In the genomic region with DNA sequence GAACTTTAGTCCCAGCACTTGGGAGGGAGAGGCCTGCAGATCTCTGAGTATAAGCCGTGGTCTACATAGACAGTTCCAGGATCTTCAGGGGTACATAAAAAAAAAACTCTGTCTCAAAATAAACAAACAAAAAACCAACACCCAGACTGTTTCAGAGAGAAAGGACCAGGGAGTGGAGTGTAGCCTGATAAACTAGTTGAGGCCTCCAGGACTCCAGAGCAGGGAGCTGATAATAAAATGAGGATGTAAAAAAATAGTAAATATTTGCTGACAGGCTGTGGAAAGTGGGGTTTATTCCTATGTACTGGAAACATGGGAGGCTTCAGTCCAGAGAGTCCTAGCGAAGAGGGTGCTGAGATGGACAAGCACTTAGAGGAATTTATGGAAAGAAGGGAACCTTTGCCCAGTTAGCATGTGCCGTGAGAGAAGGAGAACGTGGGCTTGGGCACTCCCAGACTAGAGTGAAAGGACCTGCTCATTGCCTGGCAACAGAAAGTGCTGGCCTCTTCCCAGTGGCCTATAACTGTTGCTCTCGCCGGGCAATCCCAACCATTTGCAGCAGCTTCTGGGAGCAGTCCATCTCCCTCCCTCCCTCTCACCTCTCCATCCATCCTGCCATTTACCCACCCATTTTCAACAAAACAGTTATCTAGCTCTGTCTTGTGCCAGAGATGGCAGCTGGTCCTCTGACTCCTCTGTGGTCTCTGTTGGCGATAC, we compare ENCODE assay signal across 17 mouse cellular contexts. TPM values are rescaled to one million over a fixed set of nuclear protein-coding genes. Genes with fewer than 3 reads are reported as not detected.
DNase-seq lines count a peak whose midpoint lies in the region; ATAC-seq and TF ChIP-seq lines count a peak whose summit lies in the region.
"Had no signal": no experiment of that assay in that cellular context is flagged by ENCODE, and none has a peak within 500 bp of the region (broad histone marks: within the 10 kb centered on the region; RNA-seq: fewer than 3 reads in every experiment).

No protein-coding gene starts in this region.

- H3K4me2 ChIP-seq in heart, embryonic 11.5 days = no peak overlapping the region
- peak overlapping the region; percentile 56 for H3K4me2 ChIP-seq in myocyte (ENCODE audit: low read depth)
- H3K4me2 ChIP-seq: heart, embryonic 13.5 days; stomach, embryonic 15.5 days had no signal

- H3ac ChIP-seq in myocyte (ENCODE audit: control insufficient read depth, insufficient read length) = no peak overlapping the region

- H3K9ac ChIP-seq in heart, embryonic 11.5 days (ENCODE audit: low read depth, low read length) = no peak overlapping the region
- H3K9ac ChIP-seq: heart, embryonic 13.5 days; stomach, embryonic 15.5 days had no signal

- DNase-seq in heart, postnatal 25 days (ENCODE audit: low spot score) = no peak
- peak; percentile 34 for DNase-seq in c-Kit-positive CD71-positive TER-119-positive erythroid progenitor cells, embryonic 14.5 days (ENCODE audit: low spot score)
- no peak for DNase-seq in embryo, embryonic 10.5 days (ENCODE audit: low spot score)
- DNase-seq: cerebellum, adult 11 months; kidney, postnatal 14 days had no signal

- intact Hi-C loops in heart, postnatal 25 days (cut with DNase I) = no loop called here

- no peak for TF ChIP-seq POLR2A in myocyte (IDR thresholded peaks at IDR 0.05; ENCODE audit: insufficient read length, low read depth)

- no peak for ATAC-seq in heart, embryonic 11.5 days (replicated peaks; ENCODE audit: insufficient number of reproducible peaks, low FRiP score, low TSS enrichment)
- no peak for ATAC-seq in megakaryocyte, adult 5-6 weeks (ENCODE audit: poor library complexity, severe bottlenecking)
- no peak for ATAC-seq in frontal cortex, adult (ENCODE audit: low TSS enrichment)
- ATAC-seq: Patski had no signal

- H3K27me3 ChIP-seq in heart, embryonic 11.5 days (ENCODE audit: control insufficient read depth, insufficient read depth, low read length) = no peaks in the 10 kb centered on the region
- no peaks in the 10 kb centered on the region for H3K27me3 ChIP-seq in megakaryocyte, embryonic 14.5 days (replicated peaks)
- H3K27me3 ChIP-seq in myocyte (ENCODE audit: control insufficient read depth, insufficient read depth, insufficient read length) = no peaks in the 10 kb centered on the region
- H3K27me3 ChIP-seq: heart, embryonic 13.5 days; Patski; stomach, embryonic 15.5 days had no signal

- peak overlapping the region; percentile 24; the same call in 1 of the 2 replicates for H3K27ac ChIP-seq in heart, embryonic 11.5 days (ENCODE audit: low read depth, low read length)
- H3K27ac ChIP-seq: heart, embryonic 13.5 days; stomach, embryonic 15.5 days had no signal

- 73% methylated on average over 7 of the region's 7 CpGs for WGBS in heart, embryonic 11.5 days (ENCODE audit: insufficient replicate concordance)

- no peak overlapping the region for H3K4me3 ChIP-seq in heart, embryonic 11.5 days (ENCODE audit: low read depth, low read length)
- H3K4me3 ChIP-seq in megakaryocyte, embryonic 14.5 days (replicated peaks) = peak overlapping the region; percentile 77
- no peak overlapping the region for H3K4me3 ChIP-seq in myocyte
- H3K4me3 ChIP-seq: heart, embryonic 13.5 days; stomach, embryonic 15.5 days had no signal

- peaks cover 20% of the 10 kb centered on the region for H3K36me3 ChIP-seq in heart, embryonic 11.5 days (ENCODE audit: control insufficient read depth, insufficient read depth, low read length)
- H3K36me3 ChIP-seq in megakaryocyte, embryonic 14.5 days (replicated peaks; ENCODE audit: low read length) = peaks cover 62% of the 10 kb centered on the region
- H3K36me3 ChIP-seq in myocyte (ENCODE audit: control insufficient read depth, insufficient read depth) = peaks cover 54% of the 10 kb centered on the region

- H3K79me2 ChIP-seq in myocyte (ENCODE audit: control insufficient read depth, insufficient read depth) = no peaks in the 10 kb centered on the region

- H3K4me1 ChIP-seq in heart, embryonic 11.5 days (ENCODE audit: control insufficient read depth, insufficient read depth, low read length) = no peaks in the 10 kb centered on the region
- H3K4me1 ChIP-seq in megakaryocyte, embryonic 14.5 days = peaks cover 59% of the 10 kb centered on the region
- H3K4me1 ChIP-seq: stomach, embryonic 15.5 days had no signal

- H3K9me3 ChIP-seq in heart, embryonic 11.5 days (replicated peaks; ENCODE audit: control insufficient read depth, low read length) = no peaks in the 10 kb centered on the region
- H3K9me3 ChIP-seq in megakaryocyte, embryonic 14.5 days = no peaks in the 10 kb centered on the region
- H3K9me3 ChIP-seq: heart, embryonic 13.5 days; stomach, embryonic 15.5 days had no signal

TF ChIP-seq in myocyte, 11 proteins besides CTCF, POLR2A, EP300 and RAD21:
- no peak for TF ChIP-seq E2F4 (IDR thresholded peaks at IDR 0.05; ENCODE audit: insufficient read depth)

RNA-seq across cellular contexts. Expression of a gene that starts 22.9 kb away (rescaled TPM):
- polyA plus RNA-seq in heart, embryonic 11.5 days (2014; fragmentation: Nextera tagmentation; extraction: Ambion mirVana) = 28.4 and 29.0 TPM in 2 replicates
- total RNA-seq in heart, postnatal 25 days (2021) = 10 to 100 TPM; 13.6 to 15.2 TPM
- 30.5 and 53.9 TPM in 2 replicates for polyA plus RNA-seq in megakaryocyte, embryonic 14.5 days (2012; ENCODE audit: insufficient read depth, low replicate concordance)
- 14.4 and 14.6 TPM in 2 replicates for total RNA-seq in megakaryocyte, adult 5-6 weeks (2015)
- 15.7 and 16.0 TPM in 2 replicates for total RNA-seq in megakaryocyte, adult 5-6 weeks (2017)
- polyA plus RNA-seq in myocyte (2012; fragmentation: generic; extraction: Trizol) = 57.6 TPM

RNA-seq across cellular contexts. Expression of a gene that starts 40.6 kb away (rescaled TPM):
- not detected in 2 replicates for polyA plus RNA-seq in heart, embryonic 11.5 days (2014; fragmentation: Nextera tagmentation; extraction: Ambion mirVana)
- total RNA-seq in heart, postnatal 25 days (2021) = not detected
- polyA plus RNA-seq in megakaryocyte, embryonic 14.5 days (2012; ENCODE audit: insufficient read depth, low replicate concordance) = not detected in 2 replicates
- not detected in 2 replicates for total RNA-seq in megakaryocyte, adult 5-6 weeks (2015)
- total RNA-seq in megakaryocyte, adult 5-6 weeks (2017) = not detected in 2 replicates
- not detected for polyA plus RNA-seq in myocyte (2012; fragmentation: generic; extraction: Trizol)
- total RNA-seq: adrenal gland, adult 18-20 months; gastrocnemius, adult 8-10 months; left cerebral cortex, adult 18-20 months; megakaryocyte-erythroid progenitor cell, adult 5-6 weeks had no signal
- polyA plus RNA-seq: heart, embryonic 13.5 days; Patski; stomach, embryonic 15.5 days had no signal

RNA-seq across cellular contexts. Expression of a gene that starts 43.7 kb away (rescaled TPM):
- 1,482 and 1,490 TPM in 2 replicates for polyA plus RNA-seq in heart, embryonic 11.5 days (2014; fragmentation: Nextera tagmentation; extraction: Ambion mirVana)
- total RNA-seq in heart, postnatal 25 days (2021) = 1,000 to 10,000 TPM; 1,536 to 1,541 TPM
- polyA plus RNA-seq in megakaryocyte, embryonic 14.5 days (2012; ENCODE audit: insufficient read depth, low replicate concordance) = 26.4 and 27.4 TPM in 2 replicates
- 135 and 148 TPM in 2 replicates for total RNA-seq in megakaryocyte, adult 5-6 weeks (2015)
- total RNA-seq in megakaryocyte, adult 5-6 weeks (2017) = 73.7 and 87.8 TPM in 2 replicates
- 1,278 TPM for polyA plus RNA-seq in myocyte (2012; fragmentation: generic; extraction: Trizol)

RNA-seq across cellular contexts. Expression of a gene that starts 44.0 kb away (rescaled TPM):
- 50.1 and 55.8 TPM in 2 replicates for polyA plus RNA-seq in heart, embryonic 11.5 days (2014; fragmentation: Nextera tagmentation; extraction: Ambion mirVana)
- 10 to 100 TPM; 25.7 to 26.3 TPM for total RNA-seq in heart, postnatal 25 days (2021)
- 75.1 and 119 TPM in 2 replicates for polyA plus RNA-seq in megakaryocyte, embryonic 14.5 days (2012; ENCODE audit: insufficient read depth, low replicate concordance)
- total RNA-seq in megakaryocyte, adult 5-6 weeks (2015) = 35.2 and 45.0 TPM in 2 replicates
- total RNA-seq in megakaryocyte, adult 5-6 weeks (2017) = 11.7 and 12.5 TPM in 2 replicates
- polyA plus RNA-seq in myocyte (2012; fragmentation: generic; extraction: Trizol) = 57.4 TPM

Comparison
In these comparisons a context has a peak if more than half of its experiments do, and no peak if none do; other contexts are left out.
1. RNA of a gene that starts 43.7 kb away (polyA plus RNA-seq): 1,482 to 1,490 TPM in heart, embryonic 11.5 days and 1,278 TPM in myocyte (single experiment); 26.4 to 27.4 TPM in megakaryocyte, embryonic 14.5 days; every median in the first group is over 10 times any median in the second.